Mouse (Mus musculus): ENCODE results near the gene Adamts4. TPM values are rescaled to one million over a fixed set of nuclear protein-coding genes. Genes with fewer than 3 reads are reported as not detected.

The Adamts4 gene
- total RNA-seq, 1 experiment: 4.5 TPM

GRCm38 (mm10) chr1:171216241-171216955 is 33.8 kb upstream of the Adamts4 start:
- H3K36me3 ChIP-seq (ENCODE audit: control insufficient read depth, insufficient read depth, low read length, poor library complexity, severe bottlenecking): peaks cover 8% of the 10 kb centered on the region; the same call in 1 of the 2 replicates
- no peak overlapping the region for H3K9ac ChIP-seq (ENCODE audit: insufficient read depth, low read depth, low read length, poor library complexity, severe bottlenecking)
- no peak for DNase-seq (ENCODE audit: low read depth, low spot score)
- H3K4me1 ChIP-seq (ENCODE audit: control insufficient read depth in 2 of 2, insufficient read depth in 2 of 2, low read length in 2 of 2, poor library complexity in 1 of 2): peaks cover 2 to 8% of the 10 kb centered on the region in 2 experiments; a peak in 3 of 4 replicates
- H3K27ac ChIP-seq (ENCODE audit: insufficient read depth, low read depth, low read length, poor library complexity, severe bottlenecking): no peak overlapping the region
- TF ChIP-seq ZNF384 (IDR thresholded peaks at IDR 0.05; ENCODE audit: low read depth, low read length): no peak
- TF ChIP-seq HCFC1 (IDR thresholded peaks at IDR 0.05; ENCODE audit: borderline replicate concordance, insufficient read depth, low read length): no peak
- no peak for TF ChIP-seq ZC3H11A (IDR thresholded peaks at IDR 0.05; ENCODE audit: borderline replicate concordance, low read depth, low read length)
- TF ChIP-seq CHD2 (IDR thresholded peaks at IDR 0.05; ENCODE audit: low read depth, low read length): no peak
- TF ChIP-seq MAFK (IDR thresholded peaks at IDR 0.05; ENCODE audit: insufficient read depth, low read depth, low read length): no peak
- no peak overlapping the region for H3K4me3 ChIP-seq (ENCODE audit: insufficient read depth in 1 of 2, low read depth in 1 of 2, low read length in 2 of 2, poor library complexity in 1 of 2, severe bottlenecking in 1 of 2)
- in situ Hi-C loops (cut with MboI; ENCODE audit: low sequenced_read_pairs in 2 of 2, unreplicated experiment in 2 of 2): no loop called here
- no peaks in the 10 kb centered on the region for H3K9me3 ChIP-seq (ENCODE audit: control insufficient read depth, insufficient read depth, low read depth, low read length)

GRCm38 (mm10) chr1:171220871-171221270 is 29.4 kb upstream of the Adamts4 start:
- Histone ChIP-seq H3K27ac (ENCODE audit: insufficient read depth, low read depth, low read length, poor library complexity, severe bottlenecking) (no peak overlapping the region), H3K4me3 (ENCODE audit: insufficient read depth in 1 of 2, low read depth in 1 of 2, low read length in 2 of 2, poor library complexity in 1 of 2, severe bottlenecking in 1 of 2) (peak overlapping the region in 1 of 2 experiments; percentile 42; a peak in 3 of 4 replicates), H3K9me3 (ENCODE audit: control insufficient read depth, insufficient read depth, low read depth, low read length) (no peaks in the 10 kb centered on the region), H3K9ac (ENCODE audit: insufficient read depth, low read depth, low read length, poor library complexity, severe bottlenecking) (no peak overlapping the region; the same call in 1 of the 2 replicates), H3K4me1 (ENCODE audit: control insufficient read depth in 2 of 2, insufficient read depth in 2 of 2, low read length in 2 of 2, poor library complexity in 1 of 2) (peaks cover 2 to 12% of the 10 kb centered on the region in 2 experiments; a peak in 3 of 4 replicates), H3K36me3 (ENCODE audit: control insufficient read depth, insufficient read depth, low read length, poor library complexity, severe bottlenecking) (peaks cover 8% of the 10 kb centered on the region; the same call in 1 of the 2 replicates)
- DNase-seq (ENCODE audit: low read depth, low spot score): peak; percentile 85
- in situ Hi-C loops (cut with MboI; ENCODE audit: low sequenced_read_pairs in 2 of 2, unreplicated experiment in 2 of 2): no loop called here
- no peak for TF ChIP-seq CHD2 (IDR thresholded peaks at IDR 0.05; ENCODE audit: low read depth, low read length)
- TF ChIP-seq HCFC1 (IDR thresholded peaks at IDR 0.05; ENCODE audit: borderline replicate concordance, insufficient read depth, low read length): peak; percentile 47; the same call in 1 of the 2 replicates
- TF ChIP-seq ZC3H11A (IDR thresholded peaks at IDR 0.05; ENCODE audit: borderline replicate concordance, low read depth, low read length): peak; percentile 34; the same call in 1 of the 2 replicates
- TF ChIP-seq ZNF384 (IDR thresholded peaks at IDR 0.05; ENCODE audit: low read depth, low read length): no peak
- peak; percentile 46; the same call in 1 of the 2 replicates for TF ChIP-seq MAFK (IDR thresholded peaks at IDR 0.05; ENCODE audit: insufficient read depth, low read depth, low read length)

GRCm38 (mm10) chr1:171221281-171222193 is 28.7 kb upstream of the Adamts4 start:
- no peaks in the 10 kb centered on the region for H3K9me3 ChIP-seq (ENCODE audit: control insufficient read depth, insufficient read depth, low read depth, low read length)
- H3K9ac ChIP-seq (ENCODE audit: insufficient read depth, low read depth, low read length, poor library complexity, severe bottlenecking): peak overlapping the region; percentile 69
- H3K27ac ChIP-seq (ENCODE audit: insufficient read depth, low read depth, low read length, poor library complexity, severe bottlenecking): peak overlapping the region; percentile 39; the same call in 1 of the 2 replicates
- peaks cover 2 to 12% of the 10 kb centered on the region in 2 experiments; a peak in 3 of 4 replicates for H3K4me1 ChIP-seq (ENCODE audit: control insufficient read depth in 2 of 2, insufficient read depth in 2 of 2, low read length in 2 of 2, poor library complexity in 1 of 2)
- TF ChIP-seq MAFK (IDR thresholded peaks at IDR 0.05; ENCODE audit: insufficient read depth, low read depth, low read length) (no peak), HCFC1 (IDR thresholded peaks at IDR 0.05; ENCODE audit: borderline replicate concordance, insufficient read depth, low read length) (no peak), ZC3H11A (IDR thresholded peaks at IDR 0.05; ENCODE audit: borderline replicate concordance, low read depth, low read length) (no peak), CHD2 (IDR thresholded peaks at IDR 0.05; ENCODE audit: low read depth, low read length) (no peak), ZNF384 (IDR thresholded peaks at IDR 0.05; ENCODE audit: low read depth, low read length) (no peak)
- in situ Hi-C loops (cut with MboI; ENCODE audit: low sequenced_read_pairs in 2 of 2, unreplicated experiment in 2 of 2): no loop called here
- peaks cover 8% of the 10 kb centered on the region; the same call in 1 of the 2 replicates for H3K36me3 ChIP-seq (ENCODE audit: control insufficient read depth, insufficient read depth, low read length, poor library complexity, severe bottlenecking)
- H3K4me3 ChIP-seq (ENCODE audit: insufficient read depth in 1 of 2, low read depth in 1 of 2, low read length in 2 of 2, poor library complexity in 1 of 2, severe bottlenecking in 1 of 2): peak overlapping the region; percentile 70 to 78
- DNase-seq (ENCODE audit: low read depth, low spot score): no peak
